Mouse (Mus musculus) naive thymus-derived CD4-positive, alpha-beta T cell, adult 2 months (primary cell): ENCODE data around the gene Gjd3.
"Not testable (repeated sequence)": the region's sequence is repeated elsewhere in the genome, so short reads cannot be mapped to it uniquely, and the experiment has no call there.

ENCODE experiments used
- DNase-seq: peaks from one replicate; pipeline ENCODE4 v3.0.0-alpha.2; 2011; ENCODE audit warnings: low read depth

Gjd3 gene

DNA sequence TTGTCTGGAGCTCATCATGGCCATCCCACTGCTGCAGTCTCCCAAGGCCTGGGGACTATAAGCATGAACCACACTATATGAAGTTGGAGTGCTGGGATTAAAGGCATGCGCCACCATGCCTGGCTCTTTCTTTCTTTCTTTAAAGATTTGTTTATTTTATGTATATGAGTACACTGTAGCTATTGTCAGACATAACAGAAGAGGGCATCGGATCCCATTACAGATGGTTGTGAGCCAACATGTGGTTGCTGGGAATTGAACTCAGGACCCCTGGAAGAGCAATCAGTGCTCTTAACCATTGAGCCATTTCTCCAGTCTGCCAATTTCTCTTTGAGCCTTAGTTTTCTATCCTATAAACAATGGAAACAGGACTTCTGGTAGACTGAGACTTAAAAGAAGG is 49.0 kb downstream of the Gjd3 start:
- not testable (repeated sequence) for DNase-seq

DNA sequence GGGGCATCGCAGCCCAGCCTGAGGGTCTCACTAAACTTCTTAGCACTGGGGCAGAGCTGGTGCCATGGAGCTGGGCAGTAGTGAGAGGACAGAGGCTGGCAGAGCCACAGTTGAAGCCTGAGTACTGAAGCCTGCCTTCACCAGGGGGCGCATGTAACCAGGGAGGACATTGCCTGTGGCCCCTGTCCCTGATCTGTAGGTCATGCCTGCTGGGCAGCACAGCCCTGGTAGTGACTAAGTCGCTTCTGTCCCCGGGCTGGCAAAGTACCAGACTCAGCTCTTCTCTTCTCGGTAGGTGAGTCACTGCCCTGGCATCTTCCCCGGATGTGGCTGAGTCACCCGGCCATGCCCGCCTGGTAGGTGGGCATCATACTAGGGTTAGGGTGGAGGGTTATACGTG is 49.7 kb downstream of the Gjd3 start:
- DNase-seq: peak; percentile 72

DNA sequence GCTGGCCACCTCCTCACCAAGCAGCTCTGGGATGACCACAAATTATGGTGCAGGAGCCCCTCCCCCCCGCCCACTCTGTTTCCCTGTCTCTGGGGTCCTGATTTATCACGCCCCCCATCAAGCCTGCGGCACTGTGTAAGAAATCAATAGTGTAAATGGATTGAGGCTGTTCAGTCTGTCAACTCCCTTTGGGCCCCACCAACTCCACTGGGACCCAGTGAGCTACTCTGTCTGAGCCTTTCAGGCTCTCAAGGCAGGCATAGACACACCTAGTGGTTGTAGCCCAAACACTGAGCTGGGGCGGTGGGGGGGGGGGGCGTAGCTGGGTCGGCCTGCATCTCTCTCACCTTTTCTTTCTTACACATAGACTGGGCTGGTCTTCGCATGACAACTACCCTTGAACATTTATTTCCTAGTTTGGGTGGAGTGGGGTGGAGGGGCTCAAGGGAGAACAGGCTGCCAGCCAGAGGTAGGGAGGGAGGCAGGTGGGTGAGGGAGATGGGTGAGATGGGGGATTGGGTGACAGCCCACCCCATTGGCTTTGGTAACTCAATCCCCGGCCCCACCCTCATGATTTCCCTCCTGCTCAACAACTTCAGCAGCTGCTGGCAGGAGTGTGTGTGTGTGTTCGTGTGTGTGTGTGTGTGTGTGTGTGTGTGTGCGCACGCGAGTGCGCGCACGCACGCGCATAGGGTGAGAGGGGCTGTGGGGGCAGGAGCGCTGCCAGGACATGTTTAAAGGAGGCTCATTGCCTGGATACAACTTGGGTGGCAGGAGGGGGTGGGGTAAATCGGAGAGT is 50.3 kb downstream of the Gjd3 start:
- DNase-seq: no peak
